Mouse (Mus musculus): ENCODE measurements at regions not wholly inside any gene's neighbourhood (a gene's known extent, or its start where the extent isn't known, plus 50 kb on each side); places are given as distances from the start of the nearest gene placed in this dataset.

DNA sequence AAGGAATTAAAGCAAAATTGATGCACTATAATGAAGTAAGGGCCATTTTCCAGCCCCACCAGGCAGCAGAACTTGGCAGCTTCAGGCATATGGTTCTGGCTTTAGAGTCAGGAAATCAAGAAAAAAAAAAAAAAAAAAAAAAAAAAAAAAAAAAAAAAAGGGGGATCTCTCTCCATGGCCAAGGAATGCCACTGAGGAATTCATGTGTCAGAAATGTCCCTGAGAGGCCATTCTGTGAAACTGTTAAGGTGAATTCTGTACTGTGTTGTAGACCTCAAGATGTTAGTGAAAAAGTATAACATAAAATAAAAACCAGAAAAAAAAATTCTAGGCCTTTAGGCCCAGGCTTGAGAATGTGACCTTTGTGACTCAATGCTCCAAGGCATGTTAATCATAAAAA, 632.7 kb upstream of the Vrk2 start:
- TF ChIP-seq CTCF (IDR thresholded peaks at IDR 0.05; ENCODE audit: low read depth, low read length) (no peak), GATA2 (IDR thresholded peaks at IDR 0.05; ENCODE audit: borderline replicate concordance, low read depth, low read length) (no peak), GATA1 (IDR thresholded peaks at IDR 0.05; ENCODE audit: borderline replicate concordance, low read length) (no peak), TAL1 (conservative IDR thresholded peaks at IDR 0.05; ENCODE audit: low read depth, low read length) (no peak)
